Mouse (Mus musculus) forebrain, embryonic 14.5 days (tissue): ENCODE measurements around the gene Aarsd1. TPM values are rescaled to one million over a fixed set of nuclear protein-coding genes. Genes with fewer than 3 reads are reported as not detected.

Source experiments
- ATAC-seq: fragments of 200-750 bp; cut with Nextera tagmentation; 2 replicates; pipeline ENCODE4 v1.8.0; 2017; ENCODE audit warnings: mild to moderate bottlenecking, moderate library complexity
- DNase-seq: peaks from one replicate; pipeline ENCODE4 v3.0.0-alpha.2; 2015; ENCODE audit warnings: low spot score
- H3K27ac ChIP-seq: fragments of 300-500 bp; sonication (generic); 2 replicates; pipeline ENCODE4 v1.5.1; 2014; ENCODE audit warnings: low read depth, mild to moderate bottlenecking, control low read depth, low read length, moderate library complexity
- H3K27me3 ChIP-seq: fragments of 300-500 bp; sonication (generic); replicated peaks from 2 replicates; pipeline ENCODE4 v1.6.1; 2014; ENCODE audit warnings: low read length, control low read depth, mixed read lengths; ENCODE audit not compliant: control insufficient read depth, insufficient read depth
- H3K36me3 ChIP-seq: fragments of 300-500 bp; sonication (generic); 2 replicates; pipeline ENCODE4 v1.6.1; 2014; ENCODE audit warnings: low read length, control low read depth; ENCODE audit not compliant: control insufficient read depth, insufficient read depth
- H3K4me1 ChIP-seq: fragments of 300-500 bp; sonication (generic); 2 replicates; pipeline ENCODE4 v1.6.1; 2014; ENCODE audit warnings: antibody characterized with exemption, low read length, control low read depth; ENCODE audit not compliant: control insufficient read depth, insufficient read depth
- H3K4me2 ChIP-seq: fragments of 300-500 bp; sonication (generic); 2 replicates; pipeline ENCODE4 v1.6.1; 2014; ENCODE audit warnings: mild to moderate bottlenecking, control low read depth, low read length
- H3K4me3 ChIP-seq: fragments of 300-500 bp; sonication (generic); 2 replicates; pipeline ENCODE4 v1.5.1; 2014; ENCODE audit warnings: low read depth, low read length, control low read depth
- H3K9ac ChIP-seq: fragments of 300-500 bp; sonication (generic); 2 replicates; pipeline ENCODE4 v1.6.1; 2014; ENCODE audit warnings: mild to moderate bottlenecking, low read length, control low read depth, moderate library complexity
- H3K9me3 ChIP-seq: fragments of 300-500 bp; sonication (generic); replicated peaks from 2 replicates; pipeline ENCODE4 v1.6.1; 2016; ENCODE audit warnings: low read length, control low read depth, mixed read lengths; ENCODE audit not compliant: control insufficient read depth
- WGBS: fragments of 180-500 bp; shearing (Covaris S2); extraction: QIAGEN DNeasy Blood & Tissue Kit; methylation state at CpG from one replicate; pipeline ENCODE4 v1.1.7; 2014; 5-methylcytosine and 5-hydroxymethylcytosine counted together
- polyA plus RNA-seq: library from polyadenylated mRNA; unstranded; fragments of >200 nt; fragmentation: Nextera tagmentation; extraction: Ambion mirVana; gene quantifications from 2 replicates; pipeline ENCODE4 v1.2.1, GENCODE M21; 2014

Aarsd1 gene
- polyA plus RNA-seq, 1 experiment from 2014 or later, result 89.6 TPM

- Histone ChIP-seq H3K9me3 (no peaks in the 10 kb centered on the region), H3K4me1 (no peaks in the 10 kb centered on the region), H3K27ac (no peak overlapping the region), H3K9ac (no peak overlapping the region), H3K4me2 (no peak overlapping the region), H3K27me3 (no peaks in the 10 kb centered on the region), H3K4me3 (no peak overlapping the region), H3K36me3 (no peaks in the 10 kb centered on the region)
- 64% methylated on average over 7 of the region's 7 CpGs for WGBS
- no peak for DNase-seq
- no peak for ATAC-seq
These were observed 42.9 kb downstream of the Aarsd1 start for GRCm38 (mm10) chr11:101374421-101374938.

DNA sequence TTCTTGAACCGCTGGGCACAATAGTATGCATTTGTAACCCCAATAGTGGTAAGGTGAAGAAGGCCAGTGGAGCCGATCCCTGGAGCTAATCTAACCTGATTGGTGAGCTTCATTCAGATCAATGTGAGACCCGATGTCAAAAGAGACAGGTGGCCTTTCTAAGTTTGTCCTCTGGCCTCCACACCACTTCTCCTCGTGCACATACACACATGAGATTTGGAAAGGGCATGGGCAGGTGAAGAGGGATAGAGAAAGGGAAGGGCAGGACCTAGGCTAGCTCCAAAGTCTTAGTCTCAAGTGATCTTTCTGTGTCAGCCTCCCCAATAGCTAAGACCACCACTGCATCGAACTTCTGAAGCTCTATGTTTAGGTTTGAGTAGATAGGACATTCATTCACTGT, 47.3 kb downstream of the Aarsd1 start:
- DNase-seq, result no peak
- ATAC-seq, result no peak
- no peaks in the 10 kb centered on the region for H3K4me1 ChIP-seq
- no peak overlapping the region for H3K4me3 ChIP-seq
- 79% methylated on average over 5 of the region's 5 CpGs for WGBS
- no peak overlapping the region for H3K27ac ChIP-seq
- no peak overlapping the region for H3K9ac ChIP-seq
- H3K4me2 ChIP-seq, result no peak overlapping the region
- no peaks in the 10 kb centered on the region for H3K9me3 ChIP-seq
- no peaks in the 10 kb centered on the region for H3K36me3 ChIP-seq
- H3K27me3 ChIP-seq, result no peaks in the 10 kb centered on the region

DNA sequence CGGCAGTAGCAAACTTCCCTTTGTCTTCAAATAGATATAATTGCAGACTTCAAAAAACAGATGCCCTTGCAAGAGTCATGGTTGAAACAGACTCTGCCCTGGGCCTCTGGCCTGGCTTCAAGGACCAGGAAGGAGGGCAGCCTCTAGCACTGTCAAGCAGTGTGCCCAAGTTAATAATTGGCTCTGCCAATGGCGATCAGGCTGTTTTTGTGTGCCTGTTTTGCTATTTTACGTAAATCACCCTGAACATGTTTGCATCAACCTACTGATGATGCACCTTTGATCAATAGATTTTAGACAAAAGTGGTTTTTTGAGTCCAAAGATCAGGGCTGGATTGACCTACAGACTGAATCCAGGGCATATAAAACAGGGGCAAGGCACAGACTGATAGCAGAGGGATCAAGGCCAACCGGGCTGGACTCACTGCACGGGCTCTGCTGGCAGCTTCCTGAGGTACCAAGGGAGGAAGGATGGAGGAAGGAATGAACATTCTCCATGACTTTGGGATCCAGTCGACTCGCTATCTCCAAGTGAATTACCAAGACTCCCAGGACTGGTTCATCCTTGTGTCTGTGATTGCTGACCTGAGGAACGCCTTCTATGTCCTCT, 50.0 kb downstream of the Aarsd1 start, which contains the start of gene G6pc:
G6pc (plus strand) TSS at position 236 of the 610 bp plus-strand sequence.
- WGBS, result 91% methylated on average over 8 of the region's 8 CpGs
- no peak within 1 kb of the TSS for H3K9ac ChIP-seq
- H3K4me3 ChIP-seq, result no peak within 1 kb of the TSS
- no peaks in the 10 kb centered on the region for H3K9me3 ChIP-seq
- no peak for DNase-seq
- no peak within 1 kb of the TSS for H3K4me2 ChIP-seq
- H3K27ac ChIP-seq, result no peak within 1 kb of the TSS
- ATAC-seq, result no peak
- no peaks in the 10 kb centered on the region for H3K27me3 ChIP-seq
- H3K36me3 ChIP-seq, result no peaks in the 10 kb centered on the region
- no peaks in the 10 kb centered on the region for H3K4me1 ChIP-seq

DNA sequence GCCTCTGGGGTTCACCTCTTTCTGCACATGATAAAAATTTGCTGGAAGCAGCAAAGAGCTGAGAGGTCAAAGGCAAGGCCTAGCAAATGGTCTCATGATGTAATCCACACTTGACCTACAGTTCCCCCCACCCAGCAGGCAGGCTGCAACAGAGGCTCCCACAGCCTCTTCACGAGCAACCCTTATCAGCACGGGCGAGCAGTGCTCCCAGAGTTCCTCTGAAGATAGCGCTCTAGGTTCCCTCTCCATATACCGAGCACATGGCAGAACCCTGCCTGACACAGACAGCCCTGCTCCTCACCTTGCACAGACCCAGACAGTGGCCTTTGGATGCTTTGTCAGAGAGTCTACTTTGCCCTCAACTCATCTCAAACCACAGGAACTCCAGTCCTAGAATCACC, 52.9 kb downstream of the Aarsd1 start:
- no peak for DNase-seq
- WGBS, result 95% methylated on average over 5 of the region's 5 CpGs

GRCm38 (mm10) chr11:101360651-101361113, 56.7 kb downstream of the Aarsd1 start:
- Histone ChIP-seq H3K4me3 (no peak overlapping the region), H3K27ac (no peak overlapping the region), H3K9me3 (no peaks in the 10 kb centered on the region), H3K4me2 (no peak overlapping the region), H3K27me3 (no peaks in the 10 kb centered on the region), H3K9ac (no peak overlapping the region), H3K4me1 (no peaks in the 10 kb centered on the region), H3K36me3 (no peaks in the 10 kb centered on the region)
- no peak for DNase-seq
- WGBS, result 75% methylated on average over 3 of the region's 3 CpGs
- ATAC-seq, result no peak

More for the DNA sequence above, 52.9 kb downstream of the Aarsd1 start:
- H3K4me3 ChIP-seq, result no peak overlapping the region
- ATAC-seq, result no peak
- H3K9me3 ChIP-seq, result no peaks in the 10 kb centered on the region
- no peaks in the 10 kb centered on the region for H3K36me3 ChIP-seq
- H3K4me1 ChIP-seq, result no peaks in the 10 kb centered on the region
- no peak overlapping the region for H3K9ac ChIP-seq
- H3K4me2 ChIP-seq, result no peak overlapping the region
- no peak overlapping the region for H3K27ac ChIP-seq
- no peaks in the 10 kb centered on the region for H3K27me3 ChIP-seq

DNA sequence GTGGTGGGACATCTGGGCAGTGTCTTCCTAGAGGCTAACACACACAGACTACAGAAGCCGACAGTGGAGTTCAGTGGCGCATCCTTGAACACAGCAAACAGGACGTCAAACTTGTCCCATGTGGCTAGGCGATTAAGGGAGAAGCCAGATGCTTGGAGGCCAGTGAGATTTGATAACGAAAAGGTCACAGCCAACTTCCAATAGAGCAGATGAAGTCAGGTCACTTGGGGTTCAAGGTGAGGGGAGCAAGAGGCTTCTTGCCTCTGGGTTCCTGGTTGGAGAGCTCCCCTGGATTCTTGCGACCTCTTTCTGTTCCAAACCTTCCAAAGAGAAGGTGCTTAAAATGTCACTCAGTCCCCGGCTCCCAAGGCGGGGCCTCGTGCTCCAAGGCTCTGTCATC, 57.6 kb downstream of the Aarsd1 start:
- Histone ChIP-seq H3K27me3 (no peaks in the 10 kb centered on the region), H3K9me3 (no peaks in the 10 kb centered on the region), H3K4me2 (no peak overlapping the region), H3K27ac (no peak overlapping the region), H3K9ac (no peak overlapping the region), H3K36me3 (no peaks in the 10 kb centered on the region), H3K4me1 (no peaks in the 10 kb centered on the region), H3K4me3 (no peak overlapping the region)
- ATAC-seq (no peak), DNase-seq (no peak)
- 80% methylated on average over 9 of the region's 9 CpGs for WGBS

- WGBS, result 76% methylated on average over 3 of the region's 3 CpGs
- DNase-seq (no peak), ATAC-seq (no peak)
- Histone ChIP-seq H3K9me3 (no peaks in the 10 kb centered on the region), H3K4me3 (no peak overlapping the region), H3K27ac (no peak overlapping the region), H3K27me3 (no peaks in the 10 kb centered on the region), H3K36me3 (no peaks in the 10 kb centered on the region), H3K4me2 (no peak overlapping the region), H3K9ac (no peak overlapping the region), H3K4me1 (no peaks in the 10 kb centered on the region)
These were observed 59.8 kb downstream of the Aarsd1 start for GRCm38 (mm10) chr11:101357505-101358182.
